Mouse (Mus musculus): ENCODE results near the gene Acad11.

Gene Acad11

DNA sequence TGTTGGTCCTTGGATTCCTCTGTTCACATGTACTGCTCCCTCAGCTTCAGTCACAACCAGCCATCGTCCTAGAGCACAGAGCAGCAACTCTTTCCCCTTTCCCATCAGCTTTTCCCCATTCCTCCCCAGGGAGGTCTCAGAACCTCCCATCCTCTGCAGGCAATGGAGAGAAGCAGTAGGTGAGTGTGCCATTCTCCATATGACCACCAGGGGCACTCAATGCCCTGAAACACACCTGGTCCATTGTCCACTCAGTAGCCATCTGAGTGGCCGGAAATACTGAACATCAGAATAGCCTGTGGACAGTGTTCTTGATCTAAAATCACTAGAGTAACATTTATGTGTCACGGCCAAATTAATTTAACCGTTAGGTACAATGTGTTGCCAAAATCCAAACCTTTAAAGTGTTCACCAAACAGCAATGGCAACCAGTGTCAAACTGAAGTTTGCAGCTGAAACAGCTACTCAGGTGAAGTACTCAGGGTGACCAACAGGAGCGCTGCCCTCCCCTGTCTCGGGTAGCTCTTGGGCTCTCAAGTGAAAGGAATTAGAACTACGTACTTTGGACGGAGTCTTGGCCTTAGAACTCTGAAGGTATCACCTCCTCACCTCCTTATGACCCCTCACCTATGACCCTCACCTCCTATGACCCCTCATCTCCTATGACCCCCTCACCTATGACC lies 81.3 kb downstream of the Acad11 start:
- DNase-seq (ENCODE audit: low spot score in 2 of 2): no peak

DNA sequence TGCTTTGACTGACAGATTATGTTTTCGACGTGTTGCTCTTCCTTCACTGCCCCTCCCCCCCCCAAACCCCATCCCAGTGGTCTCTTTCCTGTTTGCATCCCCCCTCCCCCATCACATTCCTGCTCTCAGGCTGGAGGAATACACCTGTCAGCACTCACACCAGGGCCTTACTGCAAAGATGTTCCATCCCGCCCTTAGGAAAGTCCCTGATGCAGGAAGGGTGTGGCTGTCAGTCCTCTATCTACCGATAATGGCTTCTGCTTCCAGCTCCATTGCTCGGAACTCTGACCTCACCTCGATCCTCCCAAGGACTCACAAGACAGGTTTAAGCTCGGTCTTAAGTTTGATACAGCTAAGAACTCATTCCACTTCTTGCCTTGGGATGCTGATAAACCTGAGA lies 83.5 kb downstream of the Acad11 start:
- no peak for DNase-seq (ENCODE audit: low spot score in 2 of 2)

DNA sequence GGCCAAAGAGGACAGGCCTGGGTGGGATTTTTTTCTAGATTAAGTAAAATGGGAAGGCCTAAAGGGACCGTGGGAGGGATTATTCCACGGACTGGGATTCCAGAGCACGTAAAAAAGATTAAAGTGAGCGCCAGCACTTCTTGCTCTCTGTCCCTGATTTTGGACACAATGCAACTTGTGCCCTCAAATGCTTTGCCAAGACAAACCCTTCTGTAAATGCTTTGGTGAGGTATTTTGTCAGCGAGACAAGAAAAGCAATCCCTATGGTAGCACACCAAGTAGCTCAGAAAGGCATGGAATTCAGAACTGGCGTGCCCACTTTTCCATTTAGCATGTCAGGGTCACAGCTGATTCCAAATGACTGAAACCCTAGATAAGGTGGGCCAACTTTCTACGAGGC lies 85.8 kb downstream of the Acad11 start:
- no peak for DNase-seq (ENCODE audit: low spot score in 2 of 2)

DNA sequence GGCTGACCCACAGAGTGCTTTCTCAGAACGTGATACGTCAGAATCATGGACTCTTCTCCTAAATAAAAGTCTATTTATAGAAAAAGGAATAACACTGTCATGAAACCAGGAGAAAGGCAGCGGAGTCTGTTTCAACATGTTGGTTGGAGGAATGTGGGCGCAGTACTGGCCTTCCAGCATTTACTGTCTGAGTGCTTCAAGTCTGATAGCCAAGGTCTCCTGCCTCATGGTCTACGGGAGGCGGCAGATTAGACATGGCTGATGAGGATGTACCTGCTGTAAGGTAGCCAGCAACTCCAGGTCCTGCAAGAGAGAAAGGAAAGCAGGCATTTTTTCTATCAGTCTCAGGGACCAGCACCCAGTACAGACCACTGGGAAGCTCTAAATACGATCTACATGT lies 88.9 kb downstream of the Acad11 start:
- no peak for DNase-seq (ENCODE audit: low spot score in 2 of 2)

DNA sequence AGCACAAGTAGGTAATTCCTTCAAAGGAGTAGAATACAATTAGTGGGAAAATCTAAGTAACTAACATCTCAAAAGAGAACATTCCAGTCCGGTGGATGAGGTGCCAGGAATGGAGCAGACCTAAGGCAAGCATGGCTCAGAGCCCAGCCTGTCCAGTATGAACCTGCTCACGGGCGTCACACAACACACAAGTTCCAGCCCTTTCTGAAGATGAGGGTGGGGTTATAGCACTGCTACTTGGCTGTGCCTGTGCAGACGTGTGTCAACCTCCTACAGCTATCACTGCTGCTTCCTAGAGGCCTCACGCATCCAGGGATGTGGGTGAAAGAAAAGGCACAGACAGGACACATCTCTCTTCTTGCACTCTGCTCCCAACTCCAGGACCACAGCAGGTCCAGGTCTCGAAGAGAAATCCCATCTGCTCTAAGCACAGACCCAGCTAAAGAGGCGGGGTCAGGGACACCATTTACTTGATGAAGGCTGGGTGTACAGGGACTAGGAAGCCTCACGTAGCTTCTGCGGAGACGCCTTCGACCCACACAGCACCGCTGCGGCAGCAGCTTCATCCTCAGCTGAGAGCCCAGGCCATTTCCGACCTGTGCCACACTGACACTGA lies 92.0 kb downstream of the Acad11 start:
- DNase-seq (ENCODE audit: low spot score in 2 of 2): no peak

DNA sequence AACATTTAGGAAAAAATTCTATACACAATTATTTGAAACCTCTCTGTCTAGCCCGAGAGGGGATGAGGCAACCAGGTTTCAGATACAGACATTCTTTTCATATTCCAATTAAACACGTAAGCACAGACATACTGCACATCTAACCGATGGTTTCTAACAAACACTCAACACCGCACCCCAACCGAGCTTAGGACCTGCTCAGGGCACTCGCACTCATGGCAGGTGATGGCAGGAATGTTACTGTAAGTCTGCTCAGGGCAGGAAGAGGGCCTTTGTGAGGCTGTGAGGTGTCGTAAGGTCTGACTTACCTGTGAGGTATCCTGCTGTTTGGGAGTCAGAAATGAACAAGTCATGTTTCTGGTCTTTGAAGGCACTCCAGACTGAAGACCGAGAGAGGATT lies 93.3 kb downstream of the Acad11 start:
- no peak for DNase-seq (ENCODE audit: low spot score in 2 of 2)

DNA sequence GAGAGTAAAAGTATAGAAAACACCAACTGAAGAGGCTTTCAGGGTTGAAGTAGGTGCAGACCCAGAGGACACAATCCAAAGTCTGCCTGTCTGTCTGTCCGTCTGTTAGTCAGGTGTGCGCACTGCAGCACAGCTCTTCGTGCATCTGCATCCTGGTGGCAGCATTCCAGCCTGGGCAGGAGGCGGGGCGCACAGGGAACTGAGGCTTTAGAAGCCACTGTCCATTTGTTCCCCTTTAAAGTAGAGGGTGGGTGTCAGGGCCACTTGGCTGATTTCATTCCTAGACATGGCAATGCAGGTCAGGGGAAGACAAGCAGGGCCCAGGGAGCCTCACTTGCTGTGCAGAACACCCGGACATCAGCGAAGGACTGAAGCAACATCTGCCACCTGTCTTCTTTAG lies 94.1 kb downstream of the Acad11 start:
- no peak for DNase-seq (ENCODE audit: low spot score in 2 of 2)

DNA sequence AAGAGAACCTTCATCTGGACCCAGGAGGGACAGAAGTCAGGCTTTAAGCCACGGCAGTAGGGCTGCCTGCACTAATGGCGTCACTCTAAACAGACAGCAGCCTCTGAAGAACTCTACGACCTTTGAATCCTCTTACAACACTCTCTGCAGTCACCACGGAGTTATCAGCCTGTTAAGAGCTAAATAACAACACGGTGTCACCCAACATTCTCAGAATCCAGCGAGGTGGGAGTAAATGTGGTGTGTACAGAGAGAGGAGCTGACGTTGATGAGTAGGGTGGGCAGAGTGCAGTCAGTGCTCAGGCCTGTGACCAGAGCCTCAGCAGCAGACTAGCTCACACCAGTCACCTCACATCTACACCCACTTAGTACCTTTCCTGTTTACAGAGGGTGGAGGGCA lies 97.9 kb downstream of the Acad11 start:
- no peak for DNase-seq (ENCODE audit: low spot score in 2 of 2)

DNA sequence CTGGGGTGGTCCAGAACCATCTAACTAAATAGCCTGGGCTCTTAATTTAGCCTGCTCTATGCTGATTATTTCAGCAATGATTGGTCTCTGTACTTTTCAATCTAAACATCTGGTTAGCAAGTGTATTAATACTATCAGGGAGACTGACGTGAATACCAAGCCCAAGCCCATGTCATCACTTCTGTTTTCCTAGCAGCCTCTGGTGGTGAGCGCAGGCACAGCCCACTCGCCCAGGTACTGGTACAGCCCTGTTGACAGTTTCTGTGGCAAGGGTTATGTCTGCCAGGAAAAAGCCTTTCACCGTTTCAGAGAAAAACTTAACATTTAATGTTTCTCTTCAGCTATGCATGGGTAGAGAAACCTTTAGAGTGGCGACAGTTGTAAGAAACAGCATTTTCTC lies 101.0 kb downstream of the Acad11 start:
- no peak for DNase-seq (ENCODE audit: low spot score in 2 of 2)

DNA sequence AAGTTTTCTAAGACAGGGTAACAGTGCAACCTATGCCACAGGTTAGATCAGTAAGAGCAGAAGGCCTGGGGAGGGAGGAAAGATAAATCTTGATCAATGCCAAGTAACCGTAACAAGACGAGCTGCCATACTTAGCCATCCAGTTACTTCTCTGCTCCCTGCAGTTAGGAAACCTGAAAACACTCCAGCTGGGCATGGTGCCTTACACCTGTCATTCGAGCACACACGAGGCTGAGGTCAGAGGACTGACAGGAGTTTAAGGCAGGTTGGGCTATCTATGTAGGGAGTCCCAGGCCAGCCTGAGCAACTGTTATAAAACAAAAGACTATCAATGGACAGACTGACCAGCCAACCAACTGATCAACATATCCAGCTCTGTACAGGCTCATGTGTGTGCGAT lies 102.7 kb downstream of the Acad11 start:
- DNase-seq (ENCODE audit: low spot score in 2 of 2): no peak

DNA sequence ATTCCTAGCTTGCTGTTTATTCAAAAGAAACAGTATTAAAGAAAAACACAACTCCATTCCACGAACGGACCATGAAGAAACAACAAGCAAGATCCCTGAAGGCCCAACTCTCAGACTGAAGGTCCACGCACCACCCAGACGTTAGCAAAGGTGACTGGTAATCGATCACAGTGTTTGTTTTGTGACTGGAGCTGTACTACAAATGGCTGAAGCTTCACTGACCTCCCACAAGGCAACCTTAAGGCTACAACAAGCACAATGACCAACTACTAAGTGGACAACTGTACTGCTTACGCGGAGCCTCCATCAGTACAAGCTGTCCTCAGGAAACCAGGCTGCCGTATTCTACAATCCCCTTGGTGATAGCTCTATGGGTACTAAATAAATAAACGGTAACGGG lies 106.8 kb downstream of the Acad11 start:
- no peak for DNase-seq (ENCODE audit: low spot score in 2 of 2)

DNA sequence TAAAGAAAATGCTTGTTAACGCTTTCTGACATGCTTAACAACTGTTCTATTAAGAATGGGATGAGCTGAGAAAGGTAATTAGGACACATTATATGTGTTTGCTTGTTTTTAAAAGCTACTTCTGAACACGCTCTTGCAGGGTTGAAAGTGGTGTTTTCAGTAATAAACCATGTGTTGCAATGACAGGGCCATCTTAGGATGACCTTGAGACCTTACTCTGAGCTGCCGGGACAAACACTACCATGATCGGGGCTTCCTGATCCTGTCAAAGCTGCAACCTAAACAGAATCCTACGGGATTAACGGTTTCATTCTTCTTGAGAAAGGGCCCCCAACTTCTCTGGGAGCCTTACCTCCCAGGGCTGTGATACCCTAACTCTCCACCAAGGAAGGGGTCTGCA lies 108.5 kb downstream of the Acad11 start:
- DNase-seq (ENCODE audit: low spot score in 2 of 2): no peak

DNA sequence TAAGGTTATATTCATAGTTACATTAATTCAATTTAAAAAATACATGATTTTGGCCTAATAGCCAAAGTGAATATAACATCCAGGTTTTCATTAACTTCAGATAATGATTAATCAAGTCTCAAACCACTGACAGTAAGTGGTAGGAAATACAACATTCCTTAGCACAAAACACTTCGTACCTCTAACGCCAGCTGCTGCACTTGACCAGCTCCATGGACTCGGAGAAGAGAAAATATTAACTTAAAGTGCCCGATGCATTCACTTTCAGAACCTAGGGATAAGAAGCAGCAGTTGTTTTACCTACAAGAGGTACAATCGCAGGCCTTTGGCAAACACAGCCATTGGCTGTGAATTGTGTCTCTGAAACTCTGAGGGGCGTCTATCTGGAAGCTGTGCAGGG lies 109.2 kb downstream of the Acad11 start:
- DNase-seq (ENCODE audit: low spot score in 2 of 2): no peak
